Mouse (Mus musculus) hindbrain, postnatal 0 days (tissue): ENCODE measurements around the gene Gpx4. TPM values are rescaled to one million over a fixed set of nuclear protein-coding genes. Genes with fewer than 3 reads are reported as not detected.

Experiments
- ATAC-seq: fragments of 200-750 bp; cut with Nextera tagmentation; 2 replicates; pipeline ENCODE4 v1.8.0; 2017; ENCODE audit warnings: mild to moderate bottlenecking, moderate TSS enrichment, moderate library complexity
- DNase-seq: peaks from one replicate; pipeline ENCODE4 v3.0.0-alpha.2; 2015; ENCODE audit warnings: low spot score
- H3K27ac ChIP-seq: fragments of 300-500 bp; sonication (generic); 2 replicates; pipeline ENCODE4 v1.5.1; 2014; ENCODE audit warnings: mild to moderate bottlenecking
- H3K27me3 ChIP-seq: fragments of 300-500 bp; sonication (generic); 2 replicates; pipeline ENCODE4 v1.6.1; 2014; ENCODE audit warnings: low read length, mixed read lengths; ENCODE audit not compliant: insufficient read depth
- H3K36me3 ChIP-seq: fragments of 300-500 bp; sonication (generic); 2 replicates; pipeline ENCODE4 v1.6.1; 2014; ENCODE audit warnings: low read length, mixed read lengths; ENCODE audit not compliant: insufficient read depth
- H3K4me1 ChIP-seq: fragments of 300-500 bp; sonication (generic); 2 replicates; pipeline ENCODE4 v1.6.1; 2014; ENCODE audit warnings: antibody characterized with exemption, low read length, mixed read lengths; ENCODE audit not compliant: insufficient read depth
- H3K4me2 ChIP-seq: fragments of 300-500 bp; sonication (generic); 2 replicates; pipeline ENCODE4 v1.6.1; 2014; ENCODE audit warnings: low read depth, mild to moderate bottlenecking, low read length, moderate library complexity, mixed read lengths
- H3K4me3 ChIP-seq: fragments of 300-500 bp; sonication (generic); 2 replicates; pipeline ENCODE4 v1.5.1; 2014; ENCODE audit warnings: low read length
- H3K9ac ChIP-seq: fragments of 300-500 bp; sonication (generic); replicated peaks from 2 replicates; pipeline ENCODE4 v1.6.1; 2014; ENCODE audit warnings: mild to moderate bottlenecking, low read length, moderate library complexity, mixed read lengths
- H3K9me3 ChIP-seq: fragments of 300-500 bp; sonication (generic); 2 replicates; pipeline ENCODE4 v1.6.1; 2016; ENCODE audit warnings: low read length, mixed read lengths
- CTCF ChIP-seq: IDR thresholded peaks from 2 replicates; pipeline ENCODE4 v1.5.1; 2016; ENCODE audit warnings: antibody characterized with exemption, control low read depth, low read depth
- WGBS: fragments of 180-500 bp; shearing (Covaris S2); extraction: QIAGEN DNeasy Blood & Tissue Kit; methylation state at CpG from one replicate; pipeline ENCODE4 v1.1.7; 2014; 5-methylcytosine and 5-hydroxymethylcytosine counted together
- polyA plus RNA-seq: library from polyadenylated mRNA; unstranded; fragments of >200 nt; fragmentation: Nextera tagmentation; extraction: Ambion mirVana; gene quantifications from 2 replicates; pipeline ENCODE4 v1.2.1, GENCODE M21; 2015
- total RNA-seq: library from RNA; depleted of rRNA; stranded (reverse); fragments of >200 nt; gene quantifications from 2 replicates; pipeline ENCODE4 v1.2.3, GENCODE M21; 2014; rRNA removed

Gene Gpx4
- total RNA-seq (373 and 379 TPM in 2 replicates), polyA plus RNA-seq (757 and 762 TPM in 2 replicates)

GRCm38 (mm10) chr10:80047041-80047565 lies at the start of gene Gpx4:
Gene Gpx4 (plus strand): TSS chr10:80047166.
- no peaks in the 10 kb centered on the region for H3K9me3 ChIP-seq
- H3K27me3 ChIP-seq, result no peaks in the 10 kb centered on the region
- no peak for ATAC-seq
- no peak within 1 kb of the TSS; the same call in 1 of the 2 replicates for H3K27ac ChIP-seq
- WGBS, result 46% methylated on average over 9 of the region's 9 CpGs
- H3K4me1 ChIP-seq, result no peaks in the 10 kb centered on the region
- TF ChIP-seq CTCF, result no peak
- no peaks in the 10 kb centered on the region for H3K36me3 ChIP-seq
- DNase-seq, result no peak
- no peak within 1 kb of the TSS for H3K4me3 ChIP-seq
- H3K4me2 ChIP-seq, result no peak within 1 kb of the TSS
- H3K9ac ChIP-seq, result no peak within 1 kb of the TSS

- TF ChIP-seq CTCF, result no peak
- peaks cover 9% of the 10 kb centered on the region; the same call in 1 of the 2 replicates for H3K4me1 ChIP-seq
- peak overlapping the region; percentile 46 for H3K4me3 ChIP-seq
- 0 out of 2 replicates have a peak overlapping the region, but pooled peaks have one; percentile 41 for H3K27ac ChIP-seq
- 0 out of 2 replicates have a peak, but pooled peaks cover 5% of the 10 kb centered on the region for H3K27me3 ChIP-seq
- H3K4me2 ChIP-seq, result peak overlapping the region; percentile 79
- 6% methylated on average over 15 of the region's 15 CpGs for WGBS
- peak; percentile 61 for DNase-seq
- ATAC-seq, result no peak
- no peaks in the 10 kb centered on the region for H3K9me3 ChIP-seq
- no peaks in the 10 kb centered on the region for H3K36me3 ChIP-seq
- 0 out of 2 replicates have a peak overlapping the region, but pooled peaks have one; percentile 28 for H3K9ac ChIP-seq
Observed at GRCm38 (mm10) chr10:79997819-79998218, 49.1 kb upstream of the Gpx4 start.

- Histone ChIP-seq H3K9ac (no peak overlapping the region), H3K27me3 (0 out of 2 replicates have a peak, but pooled peaks cover 5% of the 10 kb centered on the region), H3K4me3 (no peak overlapping the region), H3K36me3 (no peaks in the 10 kb centered on the region), H3K9me3 (no peaks in the 10 kb centered on the region), H3K4me1 (peaks cover 13% of the 10 kb centered on the region; the same call in 1 of the 2 replicates), H3K4me2 (no peak overlapping the region), H3K27ac (no peak overlapping the region)
- 85% methylated on average over 9 of the region's 9 CpGs for WGBS
- no peak for ATAC-seq
- no peak for DNase-seq
- no peak for TF ChIP-seq CTCF
Observed at GRCm38 (mm10) chr10:80001945-80002344, 45.0 kb upstream of the Gpx4 start.

- no peak for TF ChIP-seq CTCF
- Histone ChIP-seq H3K4me3 (no peak overlapping the region), H3K27me3 (0 out of 2 replicates have a peak, but pooled peaks cover 5% of the 10 kb centered on the region), H3K4me2 (no peak overlapping the region), H3K27ac (no peak overlapping the region), H3K4me1 (peaks cover 9% of the 10 kb centered on the region; the same call in 1 of the 2 replicates), H3K36me3 (no peaks in the 10 kb centered on the region), H3K9me3 (no peaks in the 10 kb centered on the region), H3K9ac (no peak overlapping the region)
- ATAC-seq (no peak), DNase-seq (no peak)
- WGBS, result 22% methylated on average over 21 of the region's 21 CpGs
Observed at GRCm38 (mm10) chr10:80002829-80003228, 44.1 kb upstream of the Gpx4 start.

- Histone ChIP-seq H3K27ac (no peak overlapping the region), H3K9ac (no peak overlapping the region), H3K36me3 (no peaks in the 10 kb centered on the region), H3K4me1 (0 out of 2 replicates have a peak, but pooled peaks cover 7% of the 10 kb centered on the region), H3K4me3 (no peak overlapping the region), H3K9me3 (no peaks in the 10 kb centered on the region), H3K4me2 (no peak overlapping the region), H3K27me3 (0 out of 2 replicates have a peak, but pooled peaks cover 5% of the 10 kb centered on the region)
- no peak for DNase-seq
- ATAC-seq, result no peak
- 64% methylated on average over 9 of the region's 9 CpGs for WGBS
- TF ChIP-seq CTCF, result no peak
Observed at GRCm38 (mm10) chr10:80003374-80004232, 43.4 kb upstream of the Gpx4 start.

- Histone ChIP-seq H3K9ac (no peak overlapping the region), H3K4me3 (no peak overlapping the region), H3K27me3 (0 out of 2 replicates have a peak, but pooled peaks cover 5% of the 10 kb centered on the region), H3K36me3 (no peaks in the 10 kb centered on the region), H3K9me3 (no peaks in the 10 kb centered on the region), H3K4me2 (no peak overlapping the region), H3K27ac (no peak overlapping the region), H3K4me1 (0 out of 2 replicates have a peak, but pooled peaks cover 7% of the 10 kb centered on the region)
- 69% methylated on average over 8 of the region's 8 CpGs for WGBS
- TF ChIP-seq CTCF, result no peak
- ATAC-seq (peak; percentile 36; the same call in 1 of the 2 replicates), DNase-seq (no peak)
Observed at GRCm38 (mm10) chr10:80004233-80004705, 42.7 kb upstream of the Gpx4 start.
